Mouse (Mus musculus): ENCODE results near the gene Gm11634. TPM values are rescaled to one million over a fixed set of nuclear protein-coding genes. Genes with fewer than 3 reads are reported as not detected.

The Gm11634 gene
- polyA plus RNA-seq, 1 experiment from 2014 or later = not detected

GRCm38 (mm10) chr11:101562391-101562790, 36.7 kb downstream of the Gm11634 start:
- ATAC-seq (ENCODE audit: low FRiP score, low TSS enrichment) (no peak), DNase-seq (peak; percentile 78)
- Histone ChIP-seq H3K27me3 (ENCODE audit: control insufficient read depth, insufficient read depth, low read length) (no peaks in the 10 kb centered on the region), H3K9me3 (ENCODE audit: control insufficient read depth, low read length) (no peaks in the 10 kb centered on the region), H3K4me2 (ENCODE audit: low read length) (no peak overlapping the region), H3K36me3 (ENCODE audit: control insufficient read depth, insufficient read depth, low read length) (peaks cover 91% of the 10 kb centered on the region), H3K4me3 (replicated peaks; ENCODE audit: low read depth, low read length) (no peak overlapping the region), H3K27ac (replicated peaks; ENCODE audit: low read depth, low read length) (no peak overlapping the region), H3K4me1 (ENCODE audit: control insufficient read depth, insufficient read depth, low read length) (no peaks in the 10 kb centered on the region), H3K9ac (replicated peaks; ENCODE audit: low read length) (no peak overlapping the region)
- WGBS = 36% methylated on average over 5 of the region's 5 CpGs

- Histone ChIP-seq H3K36me3 (ENCODE audit: control insufficient read depth, insufficient read depth, low read length) (peaks cover 64% of the 10 kb centered on the region), H3K27ac (replicated peaks; ENCODE audit: low read depth, low read length) (no peak overlapping the region), H3K4me1 (ENCODE audit: control insufficient read depth, insufficient read depth, low read length) (peaks cover 16% of the 10 kb centered on the region), H3K27me3 (ENCODE audit: control insufficient read depth, insufficient read depth, low read length) (no peaks in the 10 kb centered on the region), H3K9me3 (ENCODE audit: control insufficient read depth, low read length) (no peaks in the 10 kb centered on the region), H3K4me3 (replicated peaks; ENCODE audit: low read depth, low read length) (no peak overlapping the region), H3K4me2 (ENCODE audit: low read length) (no peak overlapping the region), H3K9ac (replicated peaks; ENCODE audit: low read length) (no peak overlapping the region)
- 78% methylated on average over 2 of the region's 2 CpGs for WGBS
- ATAC-seq (ENCODE audit: low FRiP score, low TSS enrichment) (no peak), DNase-seq (peak; percentile 4)
These were observed 42.1 kb downstream of the Gm11634 start for GRCm38 (mm10) chr11:101556954-101557353.

GRCm38 (mm10) chr11:101556541-101556940, 42.5 kb downstream of the Gm11634 start:
- Histone ChIP-seq H3K4me2 (ENCODE audit: low read length) (no peak overlapping the region), H3K4me1 (ENCODE audit: control insufficient read depth, insufficient read depth, low read length) (peaks cover 16% of the 10 kb centered on the region), H3K9me3 (ENCODE audit: control insufficient read depth, low read length) (no peaks in the 10 kb centered on the region), H3K9ac (replicated peaks; ENCODE audit: low read length) (no peak overlapping the region), H3K27me3 (ENCODE audit: control insufficient read depth, insufficient read depth, low read length) (no peaks in the 10 kb centered on the region), H3K27ac (replicated peaks; ENCODE audit: low read depth, low read length) (no peak overlapping the region), H3K4me3 (replicated peaks; ENCODE audit: low read depth, low read length) (no peak overlapping the region), H3K36me3 (ENCODE audit: control insufficient read depth, insufficient read depth, low read length) (peaks cover 62% of the 10 kb centered on the region)
- ATAC-seq (ENCODE audit: low FRiP score, low TSS enrichment) (no peak), DNase-seq (no peak)
- 89% methylated on average over 7 of the region's 7 CpGs for WGBS

DNA sequence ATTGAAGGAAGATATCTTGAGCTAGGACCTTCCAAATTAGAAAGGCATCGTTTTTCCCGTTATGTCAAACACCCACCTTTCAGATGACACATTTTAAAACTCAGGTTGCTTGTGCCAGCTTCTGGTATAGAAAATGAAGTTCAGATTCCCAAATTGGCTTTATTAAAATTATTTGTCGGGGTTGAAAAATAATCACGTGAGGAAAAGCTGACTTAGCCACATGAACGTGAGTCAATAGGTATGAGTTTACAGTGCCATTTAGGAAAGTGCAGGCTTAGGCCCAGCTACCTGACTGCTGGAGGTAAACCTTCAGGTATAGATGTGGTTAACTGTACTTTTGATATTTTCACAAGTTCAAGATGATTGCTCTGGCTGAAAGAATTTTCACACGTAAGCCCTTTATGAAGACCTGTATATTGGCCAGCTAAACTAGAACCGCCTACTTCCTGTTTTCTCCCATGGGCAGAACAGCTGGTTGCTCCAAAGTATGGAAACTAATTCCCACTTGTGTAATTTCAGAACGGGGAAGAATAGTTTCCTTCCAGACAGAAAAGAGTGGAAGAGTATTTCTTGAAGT, 45.6 kb downstream of the Gm11634 start:
- Histone ChIP-seq H3K4me1 (ENCODE audit: control insufficient read depth, insufficient read depth, low read length) (peaks cover 16% of the 10 kb centered on the region), H3K4me3 (replicated peaks; ENCODE audit: low read depth, low read length) (peak overlapping the region; percentile 76), H3K27ac (replicated peaks; ENCODE audit: low read depth, low read length) (peak overlapping the region; percentile 90), H3K9ac (replicated peaks; ENCODE audit: low read length) (peak overlapping the region; percentile 76), H3K27me3 (ENCODE audit: control insufficient read depth, insufficient read depth, low read length) (no peaks in the 10 kb centered on the region), H3K36me3 (ENCODE audit: control insufficient read depth, insufficient read depth, low read length) (peaks cover 31% of the 10 kb centered on the region), H3K4me2 (ENCODE audit: low read length) (peak overlapping the region; percentile 77), H3K9me3 (ENCODE audit: control insufficient read depth, low read length) (no peaks in the 10 kb centered on the region)
- WGBS = 31% methylated on average over 8 of the region's 8 CpGs
- no peak for ATAC-seq (ENCODE audit: low FRiP score, low TSS enrichment)
- peak; percentile 15 for DNase-seq

DNA sequence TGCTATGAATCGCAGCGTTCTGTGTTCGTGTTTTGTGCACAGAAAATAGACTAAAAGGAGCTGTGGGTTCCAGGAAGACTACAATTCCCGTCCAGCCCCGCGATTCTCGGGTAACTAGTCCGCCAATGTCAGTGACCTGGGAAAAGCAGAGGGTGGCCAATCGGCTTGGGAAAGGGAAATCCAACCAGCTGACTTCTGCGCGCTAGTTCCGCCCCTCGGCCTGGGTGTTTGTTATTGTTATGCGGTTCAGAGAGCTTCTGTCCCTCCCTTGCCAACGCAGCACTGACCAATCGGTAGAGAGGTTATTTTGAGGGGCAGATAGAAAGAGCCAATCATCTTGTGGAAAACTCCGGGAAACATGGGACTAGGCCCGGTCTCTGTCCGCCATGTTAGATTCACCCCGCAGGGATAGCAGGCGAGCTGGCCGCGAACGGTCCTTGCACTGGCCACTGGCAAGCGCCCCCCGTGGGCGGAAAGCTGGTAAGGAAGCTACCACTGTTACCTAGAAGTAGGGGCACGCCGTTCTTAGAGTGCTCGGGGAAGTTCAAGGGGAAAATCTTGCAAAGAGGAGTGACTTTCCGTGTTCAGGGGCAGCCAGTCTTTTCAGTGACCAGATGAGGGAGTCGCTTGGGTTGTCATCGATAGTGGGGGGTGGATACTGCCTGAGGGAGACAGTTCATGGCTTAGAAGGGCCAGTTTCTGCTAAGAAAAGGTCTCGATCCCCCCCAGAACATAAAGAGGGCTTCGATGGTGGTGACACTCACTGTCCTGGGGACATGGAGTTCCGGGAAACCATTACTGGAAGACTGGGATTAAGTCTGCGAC, 46.4 kb downstream of the Gm11634 start:
- Histone ChIP-seq H3K4me2 (ENCODE audit: low read length) (peak overlapping the region; percentile 77), H3K27ac (replicated peaks; ENCODE audit: low read depth, low read length) (peak overlapping the region; percentile 90), H3K9ac (replicated peaks; ENCODE audit: low read length) (peak overlapping the region; percentile 76), H3K9me3 (ENCODE audit: control insufficient read depth, low read length) (no peaks in the 10 kb centered on the region), H3K27me3 (ENCODE audit: control insufficient read depth, insufficient read depth, low read length) (no peaks in the 10 kb centered on the region), H3K4me3 (replicated peaks; ENCODE audit: low read depth, low read length) (peak overlapping the region; percentile 76), H3K36me3 (ENCODE audit: control insufficient read depth, insufficient read depth, low read length) (peaks cover 24% of the 10 kb centered on the region), H3K4me1 (ENCODE audit: control insufficient read depth, insufficient read depth, low read length) (peaks cover 16% of the 10 kb centered on the region)
- DNase-seq (peak; percentile 98), ATAC-seq (ENCODE audit: low FRiP score, low TSS enrichment) (peak; percentile 98)
- WGBS = under 1% methylated on average over 37 of the region's 37 CpGs

DNA sequence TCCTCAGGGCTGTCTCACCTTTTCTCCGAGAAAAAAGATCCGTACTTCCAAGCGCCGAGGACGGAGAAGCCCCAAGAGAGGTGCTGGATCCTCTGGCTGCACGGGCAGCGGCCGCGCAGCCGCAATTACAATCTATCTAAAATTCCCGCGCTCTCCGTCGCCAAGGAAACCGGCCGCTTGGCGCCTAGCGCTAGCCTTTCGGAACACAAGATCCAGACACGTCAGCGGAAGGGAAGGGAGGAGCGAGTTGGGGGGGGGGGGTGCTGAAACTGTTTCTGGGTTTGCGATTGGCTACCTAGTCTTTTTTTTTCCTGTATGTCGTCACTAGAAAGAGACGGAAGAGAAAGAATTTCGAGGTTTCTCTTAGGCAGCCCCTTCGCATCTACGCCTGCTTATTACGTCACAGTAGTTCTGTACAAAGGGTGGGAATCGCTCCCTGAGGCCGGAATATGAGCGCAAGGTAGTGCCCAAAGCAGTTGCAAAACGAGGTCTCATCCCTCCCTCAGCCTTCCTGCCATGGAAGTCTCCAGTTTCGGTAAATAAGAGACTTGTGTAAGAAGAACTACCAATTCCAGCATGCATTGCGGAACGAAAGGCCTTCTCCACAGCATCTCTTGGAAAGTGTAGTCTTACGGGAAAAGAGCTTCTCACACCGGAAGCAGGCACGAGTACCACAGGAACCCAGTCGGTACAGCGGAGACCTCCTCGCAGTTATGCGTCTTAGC, 47.1 kb downstream of the Gm11634 start, which contains the start of the genes Brca1 and Nbr1:
TSS of gene Brca1 (minus strand) at position 205 of the 725 bp plus-strand sequence.
TSS of gene Nbr1 (plus strand) at position 399 of the 725 bp plus-strand sequence.
- peak within 1 kb of the TSS; percentile 76 for H3K4me3 ChIP-seq (replicated peaks; ENCODE audit: low read depth, low read length)
- under 1% methylated on average over 43 of the region's 43 CpGs for WGBS
- peak within 1 kb of the TSS; percentile 76 for H3K9ac ChIP-seq (replicated peaks; ENCODE audit: low read length)
- no peaks in the 10 kb centered on the region for H3K27me3 ChIP-seq (ENCODE audit: control insufficient read depth, insufficient read depth, low read length)
- H3K9me3 ChIP-seq (ENCODE audit: control insufficient read depth, low read length) = no peaks in the 10 kb centered on the region
- H3K36me3 ChIP-seq (ENCODE audit: control insufficient read depth, insufficient read depth, low read length) = peaks cover 18% of the 10 kb centered on the region
- peaks cover 16% of the 10 kb centered on the region for H3K4me1 ChIP-seq (ENCODE audit: control insufficient read depth, insufficient read depth, low read length)
- DNase-seq (peak; percentile 99), ATAC-seq (ENCODE audit: low FRiP score, low TSS enrichment) (peak; percentile 83)
- H3K27ac ChIP-seq (replicated peaks; ENCODE audit: low read depth, low read length) = peak within 1 kb of the TSS; percentile 90
- H3K4me2 ChIP-seq (ENCODE audit: low read length) = peak within 1 kb of the TSS; percentile 77

GRCm38 (mm10) chr11:101548526-101548925, 50.5 kb downstream of the Gm11634 start:
- Histone ChIP-seq H3K4me3 (replicated peaks; ENCODE audit: low read depth, low read length) (no peak overlapping the region), H3K9me3 (ENCODE audit: control insufficient read depth, low read length) (no peaks in the 10 kb centered on the region), H3K4me1 (ENCODE audit: control insufficient read depth, insufficient read depth, low read length) (peaks cover 2% of the 10 kb centered on the region; the same call in 1 of the 2 replicates), H3K27me3 (ENCODE audit: control insufficient read depth, insufficient read depth, low read length) (no peaks in the 10 kb centered on the region), H3K4me2 (ENCODE audit: low read length) (no peak overlapping the region), H3K9ac (replicated peaks; ENCODE audit: low read length) (no peak overlapping the region), H3K36me3 (ENCODE audit: control insufficient read depth, insufficient read depth, low read length) (0 out of 2 replicates have a peak, but pooled peaks cover 1% of the 10 kb centered on the region), H3K27ac (replicated peaks; ENCODE audit: low read depth, low read length) (no peak overlapping the region)
- DNase-seq (no peak), ATAC-seq (ENCODE audit: low FRiP score, low TSS enrichment) (no peak)

- H3K4me1 ChIP-seq (ENCODE audit: control insufficient read depth, insufficient read depth, low read length) = no peaks in the 10 kb centered on the region
- no peak overlapping the region for H3K4me2 ChIP-seq (ENCODE audit: low read length)
- 87% methylated on average over 1 of the region's 1 CpGs for WGBS
- DNase-seq (no peak), ATAC-seq (ENCODE audit: low FRiP score, low TSS enrichment) (no peak)
- H3K4me3 ChIP-seq (replicated peaks; ENCODE audit: low read depth, low read length) = no peak overlapping the region
- H3K9ac ChIP-seq (replicated peaks; ENCODE audit: low read length) = no peak overlapping the region
- 0 out of 2 replicates have a peak, but pooled peaks cover 3% of the 10 kb centered on the region for H3K36me3 ChIP-seq (ENCODE audit: control insufficient read depth, insufficient read depth, low read length)
- H3K27ac ChIP-seq (replicated peaks; ENCODE audit: low read depth, low read length) = no peak overlapping the region
- H3K9me3 ChIP-seq (ENCODE audit: control insufficient read depth, low read length) = no peaks in the 10 kb centered on the region
- H3K27me3 ChIP-seq (ENCODE audit: control insufficient read depth, insufficient read depth, low read length) = no peaks in the 10 kb centered on the region
These were observed 54.9 kb downstream of the Gm11634 start for GRCm38 (mm10) chr11:101544132-101544531.

All from midbrain, embryonic 14.5 days (tissue).